Mouse (Mus musculus) layer of hippocampus, adult 18-20 months (tissue): ENCODE data around the gene Lrrc10b. TPM values are rescaled to one million over a fixed set of nuclear protein-coding genes. Genes with fewer than 3 reads are reported as not detected.

Experiments
- DNase-seq, 2 experiments: peaks; one replicate each; pipeline ENCODE4 v3.0.0; 2022; ENCODE audit warnings: low spot score in 2 of 2
- total RNA-seq, 2 experiments: library from RNA; stranded (reverse); gene quantifications; 2 replicates each; pipeline ENCODE4 v1.2.3; 2021

Gene Lrrc10b
- total RNA-seq, 2 experiments from 2014 or later = 70.5 to 77.9 TPM

DNA sequence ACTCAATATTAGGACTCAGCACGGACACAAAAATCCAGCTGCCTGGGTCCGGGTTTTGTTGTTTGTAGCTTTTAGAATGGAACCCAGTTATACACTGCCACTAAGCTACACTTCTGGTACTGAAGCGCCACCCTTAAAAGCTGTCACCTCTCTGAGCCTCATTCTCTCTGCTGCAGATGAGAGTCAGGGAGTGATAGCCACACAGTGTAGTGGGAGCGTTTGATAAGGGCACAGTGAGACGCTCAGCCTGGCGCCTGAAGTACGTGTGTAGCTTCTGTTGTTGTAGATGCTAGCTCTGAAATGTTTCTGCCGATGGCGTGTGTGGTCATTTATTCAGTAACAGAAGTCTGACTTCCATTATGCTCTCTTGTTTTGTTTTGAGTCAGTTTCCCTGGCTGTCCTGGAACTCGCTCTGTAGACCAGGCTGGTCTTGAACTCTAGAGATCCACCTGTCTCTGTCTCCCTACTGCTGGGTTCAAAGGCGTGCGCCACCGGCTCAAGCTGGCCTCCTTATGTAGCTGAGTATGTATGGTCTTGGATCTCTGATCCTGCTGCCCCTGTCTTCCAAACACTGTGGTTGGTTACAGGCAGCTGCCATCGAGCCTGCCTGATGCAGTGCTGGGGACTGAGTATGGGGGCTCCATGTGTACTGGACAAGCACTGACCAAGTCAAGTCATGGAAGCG lies 12.4 kb downstream of the Lrrc10b start:
- no peak for DNase-seq

GRCm38 (mm10) chr19:10437521-10437920 lies 19.8 kb downstream of the Lrrc10b start:
- DNase-seq = no peak

GRCm38 (mm10) chr19:10436726-10437125 lies 20.5 kb downstream of the Lrrc10b start:
- no peak for DNase-seq

GRCm38 (mm10) chr19:10435908-10436307 lies 21.4 kb downstream of the Lrrc10b start:
- DNase-seq = peak; percentile 59 to 85

GRCm38 (mm10) chr19:10434927-10435326 lies 22.3 kb downstream of the Lrrc10b start:
- DNase-seq = no peak

- DNase-seq = peak in 1 of 2 experiments; percentile 74
Measured at GRCm38 (mm10) chr19:10433879-10434540, 23.3 kb downstream of the Lrrc10b start.

GRCm38 (mm10) chr19:10433225-10433624 lies 24.0 kb downstream of the Lrrc10b start:
- DNase-seq = no peak

DNA sequence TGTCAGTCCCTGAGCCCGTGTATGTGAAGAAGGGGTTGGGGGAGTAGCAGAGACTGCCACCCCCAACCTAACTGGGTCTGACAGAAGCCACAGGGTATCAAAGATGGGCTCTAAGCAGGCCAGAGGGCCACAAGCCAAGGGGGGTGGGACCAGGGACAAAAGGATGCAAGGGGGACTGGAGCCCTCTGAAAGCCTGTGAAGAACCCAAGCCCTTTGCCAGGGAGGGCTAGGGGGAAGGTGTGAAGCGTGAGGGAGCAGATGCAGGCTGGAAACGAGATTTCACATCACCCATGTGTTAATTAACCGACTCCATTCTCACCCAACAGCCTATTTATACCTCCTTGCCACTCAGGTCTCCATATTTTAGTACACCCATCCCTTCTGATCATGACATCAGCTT lies 25.4 kb downstream of the Lrrc10b start:
- no peak for DNase-seq

- no peak for DNase-seq
Measured at GRCm38 (mm10) chr19:10431410-10431809, 25.9 kb downstream of the Lrrc10b start.

- no peak for DNase-seq
Measured at GRCm38 (mm10) chr19:10429371-10429770, 27.9 kb downstream of the Lrrc10b start.

- DNase-seq = no peak
Measured at GRCm38 (mm10) chr19:10427431-10427830, 29.8 kb downstream of the Lrrc10b start.

- DNase-seq = no peak
Measured at GRCm38 (mm10) chr19:10426793-10427192, 30.5 kb downstream of the Lrrc10b start.

GRCm38 (mm10) chr19:10426312-10426711 lies 31.0 kb downstream of the Lrrc10b start:
- no peak for DNase-seq

- no peak for DNase-seq
Measured at GRCm38 (mm10) chr19:10425484-10426270, 31.6 kb downstream of the Lrrc10b start.

- DNase-seq = no peak
Measured at GRCm38 (mm10) chr19:10424751-10425150, 32.5 kb downstream of the Lrrc10b start.

- no peak for DNase-seq
Measured at GRCm38 (mm10) chr19:10421986-10422976, 35.0 kb downstream of the Lrrc10b start.

- DNase-seq = no peak
Measured at GRCm38 (mm10) chr19:10417436-10417835, 39.8 kb downstream of the Lrrc10b start.

DNA sequence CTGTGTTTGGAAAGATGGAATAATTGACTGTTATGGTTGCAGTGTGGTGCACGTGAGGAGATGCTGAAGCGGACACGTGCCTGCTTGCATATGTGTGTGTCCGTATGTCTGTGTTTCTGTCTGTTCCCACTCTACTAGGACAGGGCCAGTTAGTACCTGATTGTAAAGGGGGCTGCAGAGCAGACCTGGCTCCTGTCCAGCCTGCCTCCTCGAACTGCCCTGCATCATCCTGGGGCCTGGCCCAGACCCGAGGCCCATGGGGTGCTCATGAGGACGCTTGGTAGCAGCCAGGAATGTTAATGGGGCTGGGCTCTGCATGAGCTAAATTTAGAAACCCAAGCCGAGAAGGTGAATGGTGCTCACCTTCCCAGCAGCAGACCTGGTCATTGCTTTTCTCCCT lies 40.4 kb downstream of the Lrrc10b start:
- DNase-seq = no peak

DNA sequence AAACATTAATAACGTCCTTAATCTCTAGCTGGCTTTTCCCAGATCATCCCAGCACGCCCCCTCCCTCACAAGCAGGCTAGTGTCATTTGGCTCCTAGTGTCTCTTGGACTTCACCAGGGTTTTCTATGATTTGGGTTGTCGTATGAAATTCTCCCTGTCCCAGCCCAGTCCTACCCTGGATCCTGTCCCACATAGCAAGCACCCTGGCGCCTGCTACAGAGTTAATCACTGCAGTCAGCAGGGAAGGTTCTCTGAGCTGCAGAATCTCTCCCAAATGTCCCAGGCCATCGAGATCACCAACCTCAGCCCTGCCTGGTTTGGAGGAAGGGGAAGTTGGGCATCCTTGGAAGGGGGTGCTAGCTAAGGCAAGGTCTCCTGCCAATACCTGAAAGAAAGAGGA lies 41.8 kb downstream of the Lrrc10b start:
- no peak for DNase-seq

- DNase-seq = no peak
Measured at GRCm38 (mm10) chr19:10413701-10414242, 43.5 kb downstream of the Lrrc10b start.
